Mouse (Mus musculus) urinary bladder, postnatal 14 days (tissue): Measurements from ENCODE around the gene Gcn1l1.
"Not testable (repeated sequence)": the region's sequence is repeated elsewhere in the genome, so short reads cannot be mapped to it uniquely, and the experiment has no call there.

Source experiments
- DNase-seq: peaks from one replicate; pipeline ENCODE4 v3.0.0; 2021; ENCODE audit warnings: low spot score

Gcn1l1 gene

DNA sequence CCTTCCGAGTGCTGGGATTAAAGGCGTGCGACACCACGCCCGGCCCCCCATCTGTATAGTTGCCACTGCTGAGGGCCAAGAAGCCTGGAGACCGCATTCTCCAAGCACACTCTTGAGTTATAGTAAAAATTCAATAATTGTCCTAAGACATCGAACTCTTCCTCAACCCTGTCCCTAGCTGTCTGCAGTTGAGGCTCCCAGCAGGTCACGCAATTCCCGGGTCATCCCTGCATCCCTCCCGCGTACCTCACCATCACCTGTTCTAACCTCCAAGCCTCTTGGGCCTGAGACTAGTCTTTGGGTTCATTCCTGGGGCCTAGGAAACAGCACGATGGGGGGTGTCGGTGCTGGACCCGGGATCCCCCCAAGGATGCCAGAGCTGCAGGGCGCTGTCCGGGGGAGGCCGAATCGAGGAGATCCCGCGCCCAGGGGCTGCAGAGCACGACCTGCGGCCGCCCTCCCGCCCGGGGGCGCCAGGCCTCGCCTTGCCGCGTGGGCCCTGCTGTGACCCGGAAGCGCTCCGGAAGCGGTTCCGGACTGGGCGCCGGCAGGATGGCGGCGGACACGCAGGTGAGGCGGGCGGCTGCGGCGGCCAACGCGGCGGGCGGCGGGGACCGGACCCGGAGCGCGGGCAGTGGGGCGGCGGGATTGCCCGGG is at the start of gene Gcn1l1:
Gene Gcn1l1, plus strand, starts transcription at position 518 of the 657 bp plus-strand sequence.
- DNase-seq: peak; percentile 77

DNA sequence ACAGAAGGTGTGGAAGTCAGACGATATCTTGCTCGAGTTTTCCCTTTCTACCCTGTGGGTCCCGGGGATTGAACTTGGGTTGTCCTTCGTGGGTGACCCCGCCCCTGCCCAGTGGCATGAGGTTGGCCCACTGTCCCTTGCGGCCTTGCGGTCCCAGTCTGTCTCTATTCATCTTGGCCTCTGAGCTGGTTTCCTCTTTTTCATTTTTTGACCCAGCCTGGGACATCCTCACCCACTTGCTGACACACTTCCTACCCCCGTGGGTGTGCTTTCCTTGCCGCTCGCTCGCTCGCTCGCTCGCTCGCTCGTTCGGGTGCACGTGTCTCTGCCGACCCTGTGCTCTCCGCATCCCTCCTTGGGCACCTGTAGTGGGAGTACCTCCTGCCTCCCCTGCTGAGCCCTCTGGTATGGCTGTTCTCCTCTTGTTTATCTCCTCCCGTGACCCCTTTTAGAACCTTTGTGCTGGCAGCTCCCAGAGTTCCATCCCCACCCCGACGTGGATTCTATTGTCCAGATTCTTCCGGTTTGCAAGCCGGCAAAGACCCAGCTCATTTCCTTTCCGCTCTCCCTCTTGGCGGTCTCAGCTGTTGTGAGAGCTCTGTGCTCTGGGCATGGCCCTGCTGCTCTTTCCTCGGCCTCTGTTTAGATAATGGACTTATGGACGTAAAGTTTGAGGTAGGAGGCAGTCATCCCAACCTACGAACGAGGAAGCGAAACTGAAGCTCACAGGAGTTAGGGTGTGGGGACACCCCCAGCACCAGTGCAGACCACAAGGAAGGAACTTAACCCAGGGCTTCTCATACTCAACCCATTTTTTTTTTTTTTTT is 48.8 kb upstream of the Gcn1l1 start:
- no peak for DNase-seq

DNA sequence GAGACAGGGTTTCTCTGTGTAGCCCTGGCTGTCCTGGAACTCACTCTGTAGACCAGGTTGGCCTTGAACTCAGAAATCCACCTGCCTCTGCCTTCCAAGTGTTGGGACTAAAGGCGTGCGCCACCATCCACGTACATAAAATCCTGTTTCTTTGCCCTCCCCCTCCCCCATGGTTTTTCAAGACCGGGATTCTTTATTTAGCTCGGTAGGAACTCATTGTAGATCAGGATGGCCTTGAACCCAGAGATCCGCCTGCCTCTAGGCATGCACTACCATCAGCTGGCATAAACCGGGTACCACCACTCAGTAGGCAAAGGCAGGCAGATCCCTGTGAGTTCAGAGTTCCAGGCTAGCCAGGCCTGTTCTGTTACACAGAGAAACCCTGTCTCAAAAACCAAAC is 48.1 kb upstream of the Gcn1l1 start:
- DNase-seq: no peak

DNA sequence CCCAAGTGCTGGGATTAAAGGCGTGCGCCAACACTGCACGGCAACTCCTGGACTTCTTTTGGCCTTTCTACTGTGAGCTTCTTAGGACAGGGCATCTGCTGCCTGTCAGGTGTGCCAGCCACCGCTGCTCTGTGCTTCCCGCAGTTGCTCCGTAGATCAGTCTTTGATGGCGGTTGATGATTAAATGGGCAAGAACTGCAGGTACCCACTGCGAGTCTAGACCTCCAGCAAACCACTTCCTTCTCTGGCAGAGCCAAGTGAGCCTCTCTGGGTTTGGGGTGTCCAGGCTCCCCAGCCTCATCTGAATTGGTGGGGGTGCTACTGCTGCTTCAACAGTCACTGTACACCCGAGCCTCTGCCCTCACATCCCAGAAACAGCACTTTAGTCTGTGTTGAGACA is 47.6 kb upstream of the Gcn1l1 start:
- DNase-seq: no peak

DNA sequence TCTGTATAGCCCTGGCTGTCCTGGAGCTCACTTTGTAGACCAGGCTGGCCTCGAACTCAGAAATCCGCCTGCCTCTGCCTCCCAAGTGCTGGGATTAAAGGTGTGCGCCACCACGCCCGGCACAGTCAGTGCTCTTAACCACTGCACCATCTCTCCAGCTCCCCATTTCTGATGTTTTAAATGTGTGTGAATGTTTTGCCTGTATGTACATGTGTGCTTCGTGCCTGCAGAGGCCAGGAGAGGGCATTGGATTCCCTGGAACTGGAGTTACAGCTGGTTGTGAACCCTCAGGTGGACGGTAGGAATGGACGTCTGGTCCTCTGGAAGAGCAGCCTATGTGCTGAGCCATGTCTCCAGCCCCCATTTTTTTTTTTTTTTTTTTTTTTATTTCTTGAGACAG is 46.8 kb upstream of the Gcn1l1 start:
- DNase-seq: not testable (repeated sequence)

DNA sequence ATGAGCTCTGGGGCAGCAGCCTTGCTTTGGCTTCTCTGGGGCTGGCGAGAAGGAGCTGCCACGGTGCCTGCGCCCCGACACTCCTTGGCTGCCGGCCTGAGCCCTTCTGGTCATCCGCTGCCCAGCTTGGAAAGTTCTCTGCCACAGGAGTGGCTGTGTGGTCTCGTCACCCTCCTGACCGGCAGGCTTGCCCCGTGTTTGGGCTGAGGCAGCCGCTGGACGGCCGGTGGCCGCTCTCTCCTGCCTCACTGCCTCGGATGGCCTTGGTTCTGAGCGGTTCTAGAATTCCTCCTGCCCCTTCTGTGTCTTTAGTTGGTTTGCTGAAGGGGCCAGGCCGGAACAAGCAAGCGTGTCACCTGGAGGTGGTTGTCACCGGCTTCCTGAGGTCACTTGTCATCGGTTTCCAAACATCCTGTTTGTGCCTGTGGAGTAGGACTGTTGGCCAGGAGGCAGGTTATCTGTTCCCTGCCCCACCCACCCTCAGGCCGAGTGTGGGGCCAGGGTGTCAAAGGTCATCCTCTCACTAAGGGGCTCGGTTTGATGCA is 44.7 kb upstream of the Gcn1l1 start:
- DNase-seq: no peak

DNA sequence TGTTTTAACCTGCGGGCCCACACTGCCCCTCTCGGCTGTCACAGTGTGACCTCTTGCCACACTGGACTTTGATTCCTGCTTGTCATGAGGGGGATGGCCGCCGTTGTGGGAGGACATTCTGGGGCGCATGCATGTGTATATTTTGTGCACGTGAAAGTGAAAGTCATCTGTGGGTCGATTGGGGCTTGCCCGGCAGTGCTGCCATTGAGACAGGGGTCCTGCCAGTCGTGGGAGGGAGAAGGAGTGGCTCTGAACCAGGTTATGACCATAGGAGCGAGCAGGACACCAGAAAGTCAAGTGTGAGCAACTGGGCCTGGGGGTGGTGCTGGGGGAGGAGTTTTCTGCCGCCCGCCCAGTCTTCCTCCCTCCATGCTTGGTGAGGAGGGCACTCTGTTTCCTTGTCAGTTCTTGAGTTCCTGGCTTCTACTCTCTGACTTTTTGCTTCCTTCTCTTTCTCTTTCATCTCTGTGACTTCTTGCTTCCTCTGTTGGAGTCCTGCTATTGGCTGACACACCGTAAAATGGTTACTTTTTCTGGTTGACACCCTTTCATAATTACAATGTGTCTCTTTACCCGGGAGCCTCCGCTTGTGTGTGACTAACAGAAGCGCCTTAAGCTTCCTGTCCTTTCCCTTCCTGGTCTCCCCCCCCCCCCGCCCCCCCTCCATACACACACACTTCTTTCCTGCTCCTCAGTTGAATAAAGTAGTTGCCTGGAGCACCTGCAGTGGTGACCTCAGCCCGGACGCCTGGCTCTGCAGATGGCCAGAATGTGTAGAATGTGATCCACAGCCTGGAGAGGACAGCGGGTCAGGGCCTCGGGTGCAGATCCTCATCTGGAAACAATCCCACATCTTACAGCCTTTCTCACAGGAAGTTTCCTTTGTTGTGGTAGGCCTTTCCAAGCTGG is 43.2 kb upstream of the Gcn1l1 start:
- DNase-seq: peak; percentile 68

DNA sequence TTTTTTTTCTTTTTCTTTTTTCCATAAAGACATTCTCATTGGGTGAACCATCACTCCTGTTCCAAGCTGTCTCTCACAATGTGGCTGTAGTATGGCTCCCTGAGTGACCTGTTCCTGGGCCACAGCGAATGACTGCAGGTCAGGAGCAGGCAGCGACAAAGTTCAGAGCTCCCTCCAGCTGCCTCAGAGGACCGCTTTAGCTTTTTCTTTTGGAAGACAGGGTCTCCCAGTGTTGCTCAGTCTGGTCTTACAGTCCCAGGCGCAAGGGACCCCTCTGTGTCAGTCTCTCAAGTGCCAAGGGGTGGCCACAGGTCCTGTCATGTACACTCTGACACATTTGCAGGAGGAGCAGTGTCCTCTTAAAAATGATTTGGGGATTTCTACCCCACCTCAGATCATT is 42.5 kb upstream of the Gcn1l1 start:
- DNase-seq: no peak

DNA sequence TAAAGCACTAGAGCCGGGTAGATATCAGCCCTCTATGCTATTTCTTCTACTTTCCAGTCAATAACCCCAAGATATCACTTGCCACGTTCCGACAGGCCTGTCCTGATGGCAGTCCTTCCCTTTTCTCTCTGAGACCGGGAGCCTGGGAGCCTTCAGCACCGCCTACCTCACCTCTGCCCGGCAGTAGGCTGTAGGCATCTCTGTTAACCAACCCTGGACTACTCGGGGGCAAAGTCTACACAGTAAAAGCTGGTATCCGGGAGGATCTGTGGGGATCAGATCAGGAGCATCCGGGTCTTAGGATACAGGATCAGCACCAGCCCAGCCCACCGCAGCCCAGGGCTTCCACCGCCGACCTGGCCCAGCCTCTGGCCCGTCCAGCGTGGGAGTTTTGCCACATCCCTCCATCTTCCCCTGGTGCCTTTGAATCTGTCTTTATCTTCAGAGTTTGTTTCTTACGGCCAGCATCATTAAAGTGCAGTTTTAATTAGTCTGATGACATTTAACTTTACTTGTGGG is 42.0 kb upstream of the Gcn1l1 start:
- DNase-seq: no peak

DNA sequence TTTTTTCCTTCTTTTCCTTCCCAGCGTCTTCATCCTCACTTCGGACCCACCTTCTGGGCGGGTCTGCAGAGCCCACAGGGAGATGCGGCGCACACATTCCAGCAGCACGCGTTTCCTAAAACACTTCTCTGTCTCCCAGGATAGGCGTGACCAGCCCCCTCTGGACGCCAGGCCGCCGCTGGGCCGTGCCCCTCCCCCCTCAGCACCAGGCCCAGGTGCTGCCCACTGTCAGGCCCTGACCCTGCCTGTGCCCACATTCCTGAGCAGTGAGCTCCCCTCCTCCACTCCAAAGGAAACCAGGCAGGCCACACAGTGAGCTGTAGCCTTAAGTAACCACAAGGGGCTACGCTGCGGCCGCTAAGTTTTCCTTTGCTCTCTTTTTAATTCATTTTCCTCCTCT is 41.1 kb upstream of the Gcn1l1 start:
- no peak for DNase-seq

DNA sequence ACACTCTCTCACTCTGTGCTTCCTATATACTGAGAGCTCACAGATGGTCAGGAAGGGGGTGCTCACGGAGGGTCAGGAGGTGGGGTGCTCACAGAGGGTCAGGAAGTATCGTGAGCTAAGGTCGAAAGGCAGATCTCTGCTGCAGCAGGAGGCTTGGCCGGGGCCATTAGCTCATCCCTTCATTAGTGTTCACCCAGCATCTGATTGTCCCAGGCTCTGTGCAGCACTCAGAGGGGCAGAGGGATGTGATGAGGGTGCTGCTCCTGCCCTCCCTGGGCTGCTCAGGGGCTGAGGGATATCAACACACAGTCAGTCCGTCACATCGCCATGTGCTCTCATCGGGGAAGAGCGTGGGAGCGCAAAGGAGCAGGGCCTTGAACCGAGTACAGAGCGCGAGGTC is 40.6 kb upstream of the Gcn1l1 start:
- DNase-seq: no peak

DNA sequence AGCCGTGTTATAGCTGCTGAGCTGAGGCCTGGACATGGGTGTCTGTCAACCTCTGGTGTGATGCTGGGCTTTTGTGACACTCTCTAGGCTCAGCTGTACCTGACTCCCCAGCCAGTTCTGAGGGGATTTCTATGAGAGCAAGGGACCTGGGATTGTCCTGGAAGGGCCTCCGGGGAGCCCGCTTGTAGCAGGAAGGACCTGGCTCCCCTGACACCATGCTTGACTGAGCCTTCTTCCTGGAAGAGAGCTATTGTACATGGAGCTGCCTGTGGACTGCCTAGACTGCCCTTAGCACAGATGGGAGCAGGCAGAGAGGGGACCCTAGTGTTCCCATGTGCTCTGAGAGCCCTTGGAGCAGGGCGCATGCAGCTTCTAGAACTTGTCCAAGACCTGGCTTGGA is 39.6 kb upstream of the Gcn1l1 start:
- no peak for DNase-seq

DNA sequence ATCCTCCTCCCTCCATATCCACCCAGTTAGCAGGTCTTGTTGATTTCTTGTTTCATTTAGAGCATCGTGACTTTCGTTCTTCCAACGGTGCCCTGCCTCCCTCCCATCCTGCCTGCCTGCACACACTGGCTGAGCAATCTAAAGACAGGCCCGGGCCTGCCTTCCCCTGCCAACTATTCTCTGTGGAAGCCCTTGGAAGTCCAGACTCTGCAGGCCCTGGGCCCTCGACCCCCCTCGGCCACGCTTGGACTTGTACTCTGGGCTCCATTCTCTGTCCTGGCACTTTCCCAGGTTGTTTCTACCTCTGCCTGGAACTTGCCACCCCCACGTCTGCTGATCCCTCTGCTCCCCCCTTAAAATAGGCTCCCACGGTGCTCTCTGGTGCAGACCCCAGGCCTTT is 39.1 kb upstream of the Gcn1l1 start:
- DNase-seq: peak; percentile 83

DNA sequence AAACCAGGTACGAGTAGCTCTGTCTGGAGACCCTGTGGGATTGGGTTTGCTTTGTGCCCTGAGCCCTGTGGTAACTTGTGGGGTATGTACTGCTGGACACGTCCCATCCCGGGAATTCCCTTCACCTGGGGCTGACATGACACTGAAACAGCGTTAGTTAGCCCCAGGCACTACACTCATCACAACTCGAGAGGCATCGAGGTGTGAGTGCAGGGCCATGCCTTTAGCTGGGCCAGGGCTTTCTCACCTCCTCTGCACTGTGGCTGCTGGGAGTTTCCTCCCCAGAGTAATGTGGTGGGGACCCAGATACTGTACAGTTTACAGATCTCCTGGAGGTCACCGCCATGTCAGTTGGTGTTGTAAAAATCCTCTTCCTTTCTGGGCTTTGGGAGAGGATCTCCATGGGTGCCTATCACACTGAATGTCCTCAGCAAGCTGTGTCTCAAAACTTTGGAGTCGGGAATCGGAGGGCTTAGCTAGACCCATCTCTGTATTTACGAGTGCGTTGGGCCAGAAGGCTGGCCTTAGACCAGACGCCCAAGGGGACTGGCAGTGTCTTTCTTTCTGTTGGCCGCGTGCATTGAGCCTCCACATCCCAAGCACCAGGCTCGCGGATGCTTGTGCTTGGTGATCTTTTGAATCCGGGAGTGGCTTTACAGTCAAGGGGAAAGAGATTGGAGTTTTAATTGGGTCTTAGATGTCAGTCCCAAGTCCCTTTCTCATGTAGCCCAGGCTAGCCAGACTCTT is 38.4 kb upstream of the Gcn1l1 start:
- DNase-seq: no peak

DNA sequence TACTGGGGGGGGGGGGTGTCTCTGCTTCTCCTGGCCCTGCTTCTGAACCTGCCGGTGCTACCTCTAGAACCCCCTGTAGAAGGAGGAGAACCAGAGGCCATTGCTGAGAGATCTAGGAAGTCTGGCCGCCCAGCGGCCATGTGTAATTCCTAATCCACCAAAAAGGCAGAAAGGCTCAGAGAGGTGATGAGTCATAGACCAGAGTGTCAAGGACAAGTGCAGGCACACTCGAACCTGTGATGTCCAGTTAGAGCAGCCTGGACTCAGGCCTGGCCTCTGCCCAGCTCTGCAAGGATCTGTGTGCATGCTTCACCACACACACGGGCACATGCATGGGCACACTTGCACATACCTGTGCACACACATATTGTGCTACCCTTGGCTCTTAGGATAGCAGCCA is 36.9 kb upstream of the Gcn1l1 start:
- DNase-seq: no peak

DNA sequence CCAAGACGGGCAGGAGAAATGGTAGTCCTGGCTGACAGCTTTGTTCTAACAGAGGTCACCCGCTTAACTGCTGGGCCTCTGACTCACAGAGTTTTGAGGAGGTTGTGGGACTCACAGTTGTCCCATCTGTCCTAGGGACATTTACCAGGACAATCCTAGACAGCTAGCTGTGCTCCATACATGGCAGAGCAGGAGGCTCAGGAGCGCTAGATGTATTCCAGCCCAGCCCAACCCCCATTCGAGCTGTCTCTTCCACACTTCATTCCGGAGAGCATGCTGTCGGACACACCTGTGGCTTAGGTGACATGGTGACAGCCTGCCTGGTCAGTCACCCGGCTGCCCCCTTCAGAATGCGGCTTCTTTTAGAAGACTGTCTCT is 35.7 kb upstream of the Gcn1l1 start:
- DNase-seq: no peak

DNA sequence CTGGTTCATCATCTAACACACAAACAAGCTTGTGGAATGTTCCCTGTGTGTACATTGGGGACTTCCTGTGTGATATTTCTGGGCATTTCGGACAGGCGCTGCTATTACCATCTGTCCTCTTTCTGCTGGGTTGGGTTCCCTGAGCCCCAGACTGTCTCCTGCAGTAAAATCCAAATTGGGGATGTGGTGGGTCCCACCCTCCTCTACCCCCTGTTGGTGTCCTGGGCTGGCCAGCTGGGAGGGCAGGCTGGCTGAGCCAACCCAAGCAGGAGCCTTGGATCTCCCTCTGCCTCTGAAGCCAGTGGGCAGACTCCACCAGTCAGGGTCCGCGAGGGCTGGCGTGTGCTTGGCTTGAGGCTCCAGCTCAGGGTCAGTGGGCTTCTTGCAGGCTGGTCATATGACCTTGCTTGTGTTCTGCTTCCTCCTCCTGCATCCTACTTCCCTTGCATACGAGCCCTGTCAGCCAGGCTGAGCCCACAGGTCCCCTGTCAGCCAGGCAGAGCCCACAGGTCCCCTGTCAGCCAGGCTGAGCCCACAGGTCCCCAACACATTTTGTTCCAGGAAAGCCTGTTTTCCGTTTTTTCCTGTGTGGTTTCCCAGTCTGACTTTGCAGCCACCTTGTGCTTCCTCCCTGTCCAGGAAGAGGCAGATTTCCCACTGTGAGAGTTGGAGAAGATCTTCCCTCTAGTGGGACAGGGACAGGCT is 35.2 kb upstream of the Gcn1l1 start:
- DNase-seq: no peak

DNA sequence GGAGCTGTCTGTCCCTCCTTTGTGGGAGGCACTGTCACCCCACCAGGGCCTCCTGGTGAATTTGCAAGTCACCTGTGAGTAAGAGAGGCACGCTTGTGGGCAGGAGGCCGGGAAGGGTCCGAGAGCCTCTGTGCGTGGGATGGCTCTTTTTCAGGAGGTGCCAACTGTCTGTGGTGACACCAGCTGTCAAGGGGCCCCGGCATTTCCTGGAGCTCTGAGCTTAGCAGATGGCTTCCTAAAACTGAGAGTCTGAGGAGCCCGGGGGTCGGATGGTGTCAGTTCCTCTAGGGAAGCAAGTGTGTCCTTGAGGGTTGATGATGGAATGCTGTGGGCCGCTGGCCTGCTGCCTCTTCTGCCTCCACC is 34.6 kb upstream of the Gcn1l1 start:
- no peak for DNase-seq

DNA sequence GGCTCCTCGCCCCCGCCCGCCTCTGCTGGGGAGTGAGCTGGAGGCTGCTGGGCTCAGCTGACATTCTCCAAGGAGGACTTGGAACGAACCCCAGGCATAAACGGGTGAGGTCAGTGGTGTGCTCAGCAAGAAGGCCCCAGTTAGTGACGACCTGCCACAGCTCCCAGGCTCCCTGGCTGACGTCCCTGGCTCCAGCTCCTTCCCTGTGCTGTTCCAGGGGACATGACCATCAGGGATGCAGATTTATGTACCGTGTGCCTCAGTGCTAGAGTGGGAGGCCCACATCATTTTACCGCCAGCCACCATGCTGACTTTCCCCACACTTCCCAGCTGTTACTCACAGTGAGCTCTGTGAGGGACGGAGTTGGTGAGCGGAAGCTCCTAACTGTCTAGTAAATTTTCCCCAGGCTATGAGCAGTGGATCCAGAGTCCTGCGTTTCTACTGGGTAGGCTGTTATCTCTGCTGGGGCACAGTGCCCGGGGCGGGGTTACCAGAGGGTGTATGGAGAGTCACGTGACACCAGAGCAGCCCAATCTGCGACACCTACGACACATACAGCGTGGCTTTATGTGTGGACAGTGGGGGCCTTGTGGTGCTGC is 33.3 kb upstream of the Gcn1l1 start:
- DNase-seq: peak; percentile 87

DNA sequence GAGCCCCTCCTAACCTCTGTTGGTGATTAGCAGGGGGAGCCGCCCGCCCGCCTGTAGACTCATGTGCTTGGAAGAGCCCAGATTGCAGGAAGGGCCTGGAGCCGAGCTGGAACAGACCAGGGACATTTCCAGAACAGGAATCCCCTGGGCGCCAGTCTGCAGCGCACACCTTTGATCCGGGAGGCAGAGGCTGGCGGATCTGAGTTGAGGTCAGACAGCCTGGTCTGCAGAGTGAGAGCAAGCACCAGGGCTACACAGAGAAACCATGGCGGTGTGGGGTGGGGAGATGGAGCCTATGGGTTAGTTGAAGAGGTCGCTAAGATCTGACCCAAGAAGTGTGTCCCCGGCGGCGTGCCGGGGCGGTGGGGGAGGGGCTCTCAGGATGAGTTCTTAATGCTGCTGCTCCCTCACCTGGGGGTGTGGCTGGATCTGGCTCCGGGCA is 30.7 kb upstream of the Gcn1l1 start:
- DNase-seq: peak; percentile 70
